ENCODE assay signal across 23 mouse cellular contexts in the genomic region with DNA sequence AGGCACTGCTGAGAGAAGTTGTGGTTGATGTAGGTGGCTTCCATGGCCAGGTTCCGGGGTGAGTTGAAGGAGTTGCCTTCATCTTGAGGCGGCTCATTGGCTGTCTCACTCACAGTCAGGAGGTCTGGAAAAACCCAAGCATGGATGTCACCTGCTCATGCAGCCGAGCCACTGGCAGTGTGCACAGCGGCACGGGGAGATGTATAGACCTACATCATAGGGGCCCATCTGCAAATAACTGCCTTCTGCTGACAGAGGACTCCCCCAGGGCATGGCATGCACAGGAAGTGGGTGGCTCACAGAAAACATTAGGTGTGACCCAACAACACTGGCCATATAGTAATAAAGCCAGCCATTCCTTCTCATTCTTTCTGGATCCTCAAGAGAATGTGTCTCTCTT. TPM values are rescaled to one million over a fixed set of nuclear protein-coding genes. Genes with fewer than 3 reads are reported as not detected.
DNase-seq lines count a peak whose midpoint lies in the region; ATAC-seq and TF ChIP-seq lines count a peak whose summit lies in the region.
"Had no signal": no experiment of that assay in that cellular context is flagged by ENCODE, and none has a peak within 500 bp of the region (broad histone marks: within the 10 kb centered on the region; RNA-seq: fewer than 3 reads in every experiment).

No protein-coding gene starts in this region.

- TF ChIP-seq RAD21 in CH12.LX (IDR thresholded peaks at IDR 0.05; ENCODE audit: low read depth, low read length) (no peak), MEL (IDR thresholded peaks at IDR 0.05; ENCODE audit: low read depth, low read length) (no peak)

- TF ChIP-seq EP300 in CH12.LX (IDR thresholded peaks at IDR 0.05; ENCODE audit: low read length) (no peak), MEL (IDR thresholded peaks at IDR 0.05; ENCODE audit: low read depth in 1 of 2, low read length in 2 of 2) (no peak)

- H3K79me2 ChIP-seq in CH12.LX (replicated peaks; ENCODE audit: control insufficient read depth, extremely low read depth, insufficient read depth, poor library complexity, severe bottlenecking): no peaks in the 10 kb centered on the region; the same call in none of the 2 replicates
- peaks cover 2% of the 10 kb centered on the region; the same call in 1 of the 2 replicates for H3K79me2 ChIP-seq in MEL (ENCODE audit: control insufficient read depth, insufficient read depth, low read length, poor library complexity)

- peaks cover 55% of the 10 kb centered on the region for H3K4me1 ChIP-seq in liver, embryonic 13.5 days (replicated peaks)
- H3K4me1 ChIP-seq in midbrain, embryonic 11.5 days (ENCODE audit: control insufficient read depth, insufficient read depth, low read length): no peaks in the 10 kb centered on the region
- peaks cover under 1% of the 10 kb centered on the region; the same call in 1 of the 2 replicates for H3K4me1 ChIP-seq in midbrain, embryonic 10.5 days
- peaks cover 0 to 3% of the 10 kb centered on the region in 2 experiments; a peak in 1 of 4 replicates for H3K4me1 ChIP-seq in CH12.LX (ENCODE audit: control insufficient read depth in 1 of 2, insufficient read depth in 2 of 2)
- H3K4me1 ChIP-seq in MEL (ENCODE audit: control insufficient read depth in 1 of 2, insufficient read depth in 2 of 2, low read length in 2 of 2): peaks cover 0 to 8% of the 10 kb centered on the region in 2 experiments; a peak in 3 of 4 replicates

- dilution Hi-C loops in CH12.LX (cut with MboI; ENCODE audit: extremely low pct_ligation_motif_present, extremely low pct_unique_long_range_greater_than_20kb, low sequenced_read_pairs): no loop called here

- 92% methylated on average over 5 of the region's 5 CpGs for WGBS in liver, embryonic 13.5 days (ENCODE audit: insufficient replicate concordance)
- WGBS in midbrain, embryonic 11.5 days: 95% methylated on average over 5 of the region's 5 CpGs
- 97% methylated on average over 5 of the region's 5 CpGs for WGBS in midbrain, embryonic 10.5 days

- TF ChIP-seq CTCF in CH12.LX (conservative IDR thresholded peaks at IDR 0.05 in 1 of 2, IDR thresholded peaks at IDR 0.05 in 1 of 2; ENCODE audit: low read depth in 2 of 2, low read length in 2 of 2) (no peak), MEL (IDR thresholded peaks at IDR 0.05 in 2 of 3, conservative IDR thresholded peaks at IDR 0.05 in 1 of 3; ENCODE audit: control insufficient read depth in 1 of 3, insufficient read depth in 1 of 3, low read depth in 2 of 3, low read length in 3 of 3, poor library complexity in 1 of 3, severe bottlenecking in 1 of 3) (no peak)

- H3K9ac ChIP-seq in liver, embryonic 13.5 days: no peak overlapping the region
- H3K9ac ChIP-seq in midbrain, embryonic 11.5 days (ENCODE audit: low read length): no peak overlapping the region
- H3K9ac ChIP-seq in CH12.LX (ENCODE audit: insufficient read depth, low read depth) (no peak overlapping the region), MEL (ENCODE audit: control insufficient read depth, low read depth, low read length, poor library complexity, severe bottlenecking) (no peak overlapping the region)

- H3K36me3 ChIP-seq in liver, embryonic 13.5 days: peaks cover 96% of the 10 kb centered on the region
- peaks cover 69% of the 10 kb centered on the region for H3K36me3 ChIP-seq in midbrain, embryonic 11.5 days (ENCODE audit: control insufficient read depth, insufficient read depth, low read length)
- H3K36me3 ChIP-seq in midbrain, embryonic 10.5 days: peaks cover 96% of the 10 kb centered on the region
- H3K36me3 ChIP-seq in CH12.LX (replicated peaks in 1 of 2; ENCODE audit: control insufficient read depth in 1 of 2, insufficient read depth in 1 of 2, low read length in 1 of 2) (peaks cover 91 to 95% of the 10 kb centered on the region in 2 experiments), MEL (ENCODE audit: control insufficient read depth in 1 of 2, insufficient read depth in 2 of 2, low read length in 2 of 2) (peaks cover 15 to 33% of the 10 kb centered on the region in 2 experiments)

- DNase-seq in liver, embryonic 13.5 days: no peak
- DNase-seq in liver (no peak), CH12.LX (ENCODE audit: extremely low read depth) (no peak), MEL (ENCODE audit: low read depth, low spot score) (no peak)
- DNase-seq in midbrain, embryonic 11.5 days (ENCODE audit: low spot score, missing footprints): peak; percentile 67
- DNase-seq in midbrain, embryonic 10.5 days (ENCODE audit: low spot score): no peak
- DNase-seq in layer of hippocampus, adult 9-10 months (ENCODE audit: low spot score): no peak
- DNase-seq in gastrocnemius, adult 18-20 months (ENCODE audit: low spot score): no peak
- DNase-seq: adrenal gland, adult 2 months; adrenal gland, adult 8-10 months; adrenal gland, postnatal 10 days; adrenal gland, postnatal 14 days; adrenal gland, postnatal 25 days; adrenal gland, postnatal 36 days; B cell, adult 2 months; cerebellum, adult 11 months; cerebellum, adult 11-12 months; cerebellum, adult 18-20 months; cerebellum, adult 2 months had no signal

- in situ Hi-C loops in CH12.LX (cut with MboI; ENCODE audit: low pct_ligation_motif_present, low pct_unique_long_range_greater_than_20kb, low sequenced_read_pairs): loop anchor here (25.0 kb wide), 1 partner anchor 575 kb away; a partner anchor contains a TSS

- ATAC-seq in liver, embryonic 13.5 days (ENCODE audit: low read depth): no peak
- ATAC-seq in midbrain, embryonic 11.5 days (ENCODE audit: low FRiP score): no peak
- ATAC-seq: activated CD4-positive, CD25-positive, alpha-beta regulatory T cell, adult 4 months; CD4-positive, CD25-positive, alpha-beta regulatory T cell, adult 4 months; Patski had no signal

- H3K4me2 ChIP-seq in liver, embryonic 13.5 days: no peak overlapping the region
- H3K4me2 ChIP-seq in midbrain, embryonic 11.5 days: no peak overlapping the region
- no peak overlapping the region for H3K4me2 ChIP-seq in CH12.LX (ENCODE audit: insufficient read depth, low read depth, poor library complexity, severe bottlenecking)

- H3K4me3 ChIP-seq in liver, embryonic 13.5 days (replicated peaks): no peak overlapping the region
- H3K4me3 ChIP-seq in midbrain, embryonic 11.5 days (ENCODE audit: low read depth, low read length): no peak overlapping the region
- no peak overlapping the region for H3K4me3 ChIP-seq in midbrain, embryonic 10.5 days
- H3K4me3 ChIP-seq in CH12.LX (replicated peaks in 1 of 3; ENCODE audit: low read depth in 2 of 3, low read length in 2 of 3, poor library complexity in 1 of 3) (no peak overlapping the region), MEL (ENCODE audit: control insufficient read depth in 1 of 2, insufficient read depth in 1 of 2, low read depth in 2 of 2, low read length in 2 of 2) (no peak overlapping the region)

- no peaks in the 10 kb centered on the region for H3K27me3 ChIP-seq in liver, embryonic 13.5 days
- no peaks in the 10 kb centered on the region for H3K27me3 ChIP-seq in midbrain, embryonic 11.5 days (ENCODE audit: control insufficient read depth, insufficient read depth, low read length)
- peaks cover 6% of the 10 kb centered on the region; the same call in 1 of the 2 replicates for H3K27me3 ChIP-seq in midbrain, embryonic 10.5 days (ENCODE audit: low read depth, poor library complexity, severe bottlenecking)
- no peaks in the 10 kb centered on the region for H3K27me3 ChIP-seq in CH12.LX (replicated peaks)
- H3K27me3 ChIP-seq in MEL (ENCODE audit: control insufficient read depth in 1 of 2, insufficient read depth in 2 of 2, low read length in 2 of 2): no peaks in the 10 kb centered on the region
- H3K27me3 ChIP-seq: Patski had no signal

- TF ChIP-seq POLR2A in CH12.LX (IDR thresholded peaks at IDR 0.05; ENCODE audit: low read depth, low read length): no peak
- no peak for TF ChIP-seq POLR2A in MEL (IDR thresholded peaks at IDR 0.05; ENCODE audit: control insufficient read depth in 1 of 2, insufficient read depth in 1 of 2, low read depth in 1 of 2, low read length in 2 of 2, poor library complexity in 1 of 2)

- H3K27ac ChIP-seq in liver, embryonic 13.5 days: peak overlapping the region; percentile 18; the same call in 1 of the 2 replicates
- H3K27ac ChIP-seq in midbrain, embryonic 11.5 days (ENCODE audit: low read depth, low read length): no peak overlapping the region
- no peak overlapping the region for H3K27ac ChIP-seq in midbrain, embryonic 10.5 days (replicated peaks)
- H3K27ac ChIP-seq in CH12.LX (ENCODE audit: insufficient read depth, low read depth) (no peak overlapping the region), MEL (ENCODE audit: control insufficient read depth, low read depth, low read length) (no peak overlapping the region)

- H3K9me3 ChIP-seq in liver, embryonic 13.5 days (replicated peaks): no peaks in the 10 kb centered on the region
- no peaks in the 10 kb centered on the region for H3K9me3 ChIP-seq in midbrain, embryonic 11.5 days (ENCODE audit: control insufficient read depth, low read length)
- H3K9me3 ChIP-seq in midbrain, embryonic 10.5 days (replicated peaks): no peaks in the 10 kb centered on the region
- H3K9me3 ChIP-seq in CH12.LX (replicated peaks; ENCODE audit: low read length): no peaks in the 10 kb centered on the region
- no peaks in the 10 kb centered on the region for H3K9me3 ChIP-seq in MEL (replicated peaks; ENCODE audit: insufficient read depth, low read length)
- H3K9me3 ChIP-seq: G1E had no signal

RNA-seq across cellular contexts. Expression of a gene that starts 5.9 kb away (rescaled TPM):
- polyA plus RNA-seq in liver, embryonic 13.5 days (2015; fragmentation: Nextera tagmentation; extraction: Ambion mirVana): 1.0 and 1.1 TPM in 2 replicates
- polyA plus RNA-seq in midbrain, embryonic 11.5 days (2014; fragmentation: Nextera tagmentation; extraction: Ambion mirVana): 5.0 and 6.1 TPM in 2 replicates
- 6.4 and 6.5 TPM in 2 replicates for polyA plus RNA-seq in midbrain, embryonic 10.5 days (2016; fragmentation: Nextera tagmentation; extraction: Ambion mirVana)
- 0.17 and 0.59 TPM in 2 replicates for total RNA-seq in CH12.LX (2012; rRNA removed)
- 0.39 and 0.41 TPM in 2 replicates for total RNA-seq in CH12.LX (2014; rRNA removed)
- polyA plus RNA-seq in CH12.LX (2012; ENCODE audit: insufficient read length, low read depth): 0.18 and 0.43 TPM in 2 replicates
- total RNA-seq in MEL (2012; rRNA removed): 6.3 and 9.9 TPM in 2 replicates
- 10 to 100 TPM in 1 of 2 experiments, not detected in 1; 12.2 TPM for polyA plus RNA-seq in MEL (2012; ENCODE audit: insufficient read depth in 1 of 2, insufficient read length in 2 of 2, low read depth in 1 of 2, low replicate concordance in 2 of 2, missing spikeins in 1 of 2)
- total RNA-seq in gastrocnemius, adult 18-20 months (2021): under 1 TPM; 0.45 to 0.53 TPM

RNA-seq across cellular contexts. Expression of a gene that starts 8.2 kb away (rescaled TPM):
- 200 and 222 TPM in 2 replicates for polyA plus RNA-seq in liver, embryonic 13.5 days (2015; fragmentation: Nextera tagmentation; extraction: Ambion mirVana)
- polyA plus RNA-seq in midbrain, embryonic 11.5 days (2014; fragmentation: Nextera tagmentation; extraction: Ambion mirVana): 256 and 259 TPM in 2 replicates
- 240 and 263 TPM in 2 replicates for polyA plus RNA-seq in midbrain, embryonic 10.5 days (2016; fragmentation: Nextera tagmentation; extraction: Ambion mirVana)
- total RNA-seq in CH12.LX (2012; rRNA removed) (344 and 352 TPM in 2 replicates), CH12.LX (2014; rRNA removed) (269 and 302 TPM in 2 replicates), MEL (2012; rRNA removed) (507 and 521 TPM in 2 replicates)
- polyA plus RNA-seq in CH12.LX (2012; ENCODE audit: insufficient read length, low read depth) (406 and 493 TPM in 2 replicates), MEL (2012; ENCODE audit: insufficient read depth in 1 of 2, insufficient read length in 2 of 2, low read depth in 1 of 2, low replicate concordance in 2 of 2, missing spikeins in 1 of 2) (100 to 1,000 TPM; 619 to 738 TPM)
- 10 to 100 TPM; 55.8 to 61.7 TPM for total RNA-seq in gastrocnemius, adult 18-20 months (2021)

RNA-seq across cellular contexts. Expression of a gene that starts 33.6 kb away (rescaled TPM):
- 235 and 238 TPM in 2 replicates for polyA plus RNA-seq in liver, embryonic 13.5 days (2015; fragmentation: Nextera tagmentation; extraction: Ambion mirVana)
- 242 and 255 TPM in 2 replicates for polyA plus RNA-seq in midbrain, embryonic 11.5 days (2014; fragmentation: Nextera tagmentation; extraction: Ambion mirVana)
- polyA plus RNA-seq in midbrain, embryonic 10.5 days (2016; fragmentation: Nextera tagmentation; extraction: Ambion mirVana): 285 and 291 TPM in 2 replicates
- total RNA-seq in CH12.LX (2012; rRNA removed): 105 and 122 TPM in 2 replicates
- 16.8 and 22.4 TPM in 2 replicates for total RNA-seq in CH12.LX (2014; rRNA removed)
- 188 and 209 TPM in 2 replicates for polyA plus RNA-seq in CH12.LX (2012; ENCODE audit: insufficient read length, low read depth)
- 188 and 207 TPM in 2 replicates for total RNA-seq in MEL (2012; rRNA removed)
- 100 to 1,000 TPM; 114 to 416 TPM for polyA plus RNA-seq in MEL (2012; ENCODE audit: insufficient read depth in 1 of 2, insufficient read length in 2 of 2, low read depth in 1 of 2, low replicate concordance in 2 of 2, missing spikeins in 1 of 2)
- 100 to 1,000 TPM; 215 to 223 TPM for total RNA-seq in gastrocnemius, adult 18-20 months (2021)
